Mouse (Mus musculus) megakaryocyte, embryonic 14.5 days (primary cell): Measurements from ENCODE around the gene Hist2h2ac. TPM values are rescaled to one million over a fixed set of nuclear protein-coding genes. Genes with fewer than 3 reads are reported as not detected.

Source experiments
- H3K27me3 ChIP-seq: replicated peaks from 2 replicates; pipeline ENCODE3; 2012; ENCODE audit warnings: inconsistent platforms
- H3K36me3 ChIP-seq: replicated peaks from 2 replicates; pipeline ENCODE3; 2012; ENCODE audit warnings: low read length, inconsistent platforms, mixed read lengths
- H3K4me1 ChIP-seq: 2 replicates; pipeline ENCODE4 v1.6.1; 2012; ENCODE audit warnings: inconsistent platforms
- H3K4me3 ChIP-seq: replicated peaks from 2 replicates; pipeline ENCODE3; 2012; ENCODE audit warnings: moderate library complexity, mild to moderate bottlenecking, inconsistent platforms
- H3K9me3 ChIP-seq: 2 replicates; pipeline ENCODE4 v1.6.1; 2012; ENCODE audit warnings: inconsistent platforms
- FLI1 ChIP-seq: IDR thresholded peaks from 2 replicates; pipeline ENCODE4 v1.6.1; 2012; ENCODE audit warnings: low read length, inconsistent platforms, mixed read lengths
- GATA1 ChIP-seq: IDR thresholded peaks from 3 replicates; pipeline ENCODE4 v1.6.1; 2012; ENCODE audit warnings: mixed read lengths, low read length, inconsistent platforms, borderline replicate concordance
- polyA plus RNA-seq: library from polyadenylated mRNA; stranded (reverse); fragments of >175 nt; gene quantifications from 2 replicates; pipeline ENCODE4 v1.2.3, GENCODE M21; 2012; ENCODE audit warnings: low replicate concordance; ENCODE audit not compliant: insufficient read depth

Gene Hist2h2ac
- polyA plus RNA-seq, 1 experiment = 15.1 TPM

GRCm38 (mm10) chr3:96198181-96198580 is 22.5 kb downstream of the Hist2h2ac start:
- Histone ChIP-seq H3K27me3 (peaks cover 4% of the 10 kb centered on the region), H3K4me3 (peak overlapping the region; percentile 94), H3K4me1 (peaks cover 51% of the 10 kb centered on the region), H3K9me3 (peaks cover 5% of the 10 kb centered on the region; the same call in 1 of the 2 replicates), H3K36me3 (peaks cover 22% of the 10 kb centered on the region)
- no peak for TF ChIP-seq GATA1
- no peak for TF ChIP-seq FLI1

DNA sequence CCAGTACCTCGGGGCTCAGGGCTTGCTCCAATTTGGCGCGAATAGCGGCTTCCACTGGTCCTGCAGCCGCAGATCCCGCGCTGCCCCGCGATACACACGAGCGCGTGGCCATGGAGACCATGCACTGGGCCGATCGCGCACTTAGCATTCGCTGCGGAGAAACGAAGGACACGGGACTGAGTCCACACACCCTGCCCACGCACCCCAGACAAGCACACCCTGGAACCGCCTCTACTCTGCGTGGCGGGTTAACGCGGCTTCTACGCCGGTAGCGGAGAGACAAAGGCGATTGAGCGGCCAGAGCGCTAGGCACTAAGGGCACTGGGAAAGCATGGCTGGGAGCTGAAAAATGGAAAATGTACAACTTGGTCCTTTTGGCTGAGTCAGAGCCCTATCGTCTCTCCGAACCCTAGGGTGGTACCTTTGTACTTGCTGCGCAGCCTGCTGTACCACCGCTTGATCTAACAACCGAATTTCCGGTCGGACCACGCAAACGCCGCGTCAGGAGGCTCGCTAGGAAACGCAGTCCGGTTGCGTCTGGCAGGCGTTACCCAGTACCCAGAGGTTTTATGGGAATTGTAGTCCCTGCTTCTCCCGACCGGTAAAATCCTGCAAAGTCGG is 23.4 kb downstream of the Hist2h2ac start:
- Histone ChIP-seq H3K9me3 (peaks cover 5% of the 10 kb centered on the region; the same call in 1 of the 2 replicates), H3K36me3 (peaks cover 27% of the 10 kb centered on the region), H3K4me3 (peak overlapping the region; percentile 94), H3K27me3 (peaks cover 8% of the 10 kb centered on the region), H3K4me1 (peaks cover 60% of the 10 kb centered on the region)
- 0 out of 2 replicates have a peak, but pooled peaks have one; percentile 28 for TF ChIP-seq FLI1
- no peak for TF ChIP-seq GATA1

DNA sequence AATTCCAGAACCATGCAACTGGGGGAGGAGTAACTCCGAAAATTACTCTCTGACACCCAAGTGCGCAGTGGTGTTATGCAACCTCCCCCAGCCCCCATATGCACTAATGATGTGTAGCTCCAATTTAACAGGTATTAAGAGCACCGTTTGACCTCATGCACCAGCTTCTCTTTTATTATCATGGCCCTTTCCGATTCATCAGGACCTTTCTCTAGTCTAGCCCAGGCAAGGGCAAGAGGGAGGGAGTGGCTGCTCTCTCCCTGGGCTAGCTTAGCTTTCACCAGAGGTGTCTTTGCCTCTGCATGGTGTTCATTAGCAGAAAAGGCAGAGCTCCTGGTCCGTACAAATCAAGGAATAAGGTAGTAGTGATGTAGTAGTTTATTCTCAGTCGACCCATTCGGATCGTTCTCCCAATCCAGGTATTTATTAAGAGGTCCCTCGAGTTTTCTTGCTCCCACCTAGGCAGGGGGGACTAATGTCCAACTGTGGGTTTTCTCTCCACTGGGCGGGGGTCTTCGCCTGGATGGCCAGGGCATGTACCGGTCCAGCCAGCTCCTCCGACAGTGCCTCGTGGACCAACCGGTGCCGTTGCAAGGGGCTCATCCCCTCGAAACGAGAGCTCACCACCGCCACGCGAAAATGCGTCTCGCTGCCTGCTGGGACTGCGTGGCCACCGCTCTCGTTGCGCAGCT is 24.1 kb downstream of the Hist2h2ac start:
- Histone ChIP-seq H3K27me3 (peaks cover 8% of the 10 kb centered on the region), H3K36me3 (peaks cover 29% of the 10 kb centered on the region), H3K9me3 (peaks cover 5% of the 10 kb centered on the region; the same call in 1 of the 2 replicates), H3K4me3 (peak overlapping the region; percentile 94), H3K4me1 (peaks cover 65% of the 10 kb centered on the region)
- TF ChIP-seq FLI1 (no peak), GATA1 (no peak)

DNA sequence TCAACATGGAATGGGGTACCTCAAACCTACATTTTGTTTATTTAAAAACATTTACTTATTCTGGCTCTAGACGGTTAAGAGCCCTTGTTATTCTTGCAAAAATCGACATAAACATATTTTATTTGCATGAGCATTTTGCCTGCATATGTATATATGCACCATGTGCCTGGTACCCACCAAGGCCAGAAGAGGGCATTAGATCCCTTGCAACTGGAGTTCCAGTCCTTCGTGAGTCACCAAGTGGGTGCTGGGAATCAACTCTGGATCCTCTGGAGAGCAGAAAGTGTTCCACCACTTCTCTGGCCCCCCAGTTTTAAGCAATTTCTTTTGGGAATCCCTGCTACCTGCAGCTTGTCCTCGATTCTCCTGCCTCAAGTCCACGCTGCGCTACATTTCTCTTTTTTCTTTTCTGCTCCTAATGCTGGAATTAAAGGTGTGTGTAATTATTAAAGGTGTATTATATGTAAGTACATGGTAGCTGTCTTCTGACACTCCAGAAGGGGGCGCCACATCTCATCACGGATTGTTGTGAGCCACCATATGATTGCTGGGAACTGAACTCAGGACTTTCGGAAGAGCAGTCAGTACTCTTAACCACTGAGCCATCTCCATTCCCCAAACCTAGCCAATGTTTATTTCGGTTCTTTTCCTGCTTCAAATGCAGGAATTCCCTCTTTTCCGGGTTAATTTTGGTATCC is 24.9 kb downstream of the Hist2h2ac start:
- no peak overlapping the region for H3K4me3 ChIP-seq
- peaks cover 69% of the 10 kb centered on the region for H3K4me1 ChIP-seq
- peaks cover 8% of the 10 kb centered on the region for H3K27me3 ChIP-seq
- H3K36me3 ChIP-seq = peaks cover 30% of the 10 kb centered on the region
- H3K9me3 ChIP-seq = peaks cover 5% of the 10 kb centered on the region; the same call in 1 of the 2 replicates
- TF ChIP-seq GATA1 = no peak
- TF ChIP-seq FLI1 = no peak

GRCm38 (mm10) chr3:96194966-96195365 is 25.7 kb downstream of the Hist2h2ac start:
- H3K4me1 ChIP-seq = peaks cover 75% of the 10 kb centered on the region
- H3K9me3 ChIP-seq = peaks cover 5% of the 10 kb centered on the region; the same call in 1 of the 2 replicates
- TF ChIP-seq FLI1 (no peak), GATA1 (no peak)
- no peak overlapping the region for H3K4me3 ChIP-seq
- H3K27me3 ChIP-seq = peaks cover 8% of the 10 kb centered on the region
- peaks cover 38% of the 10 kb centered on the region for H3K36me3 ChIP-seq

GRCm38 (mm10) chr3:96192977-96193376 is 27.7 kb downstream of the Hist2h2ac start:
- Histone ChIP-seq H3K27me3 (peaks cover 8% of the 10 kb centered on the region), H3K4me3 (no peak overlapping the region), H3K9me3 (peaks cover 5% of the 10 kb centered on the region; the same call in 1 of the 2 replicates), H3K4me1 (peaks cover 70% of the 10 kb centered on the region), H3K36me3 (peaks cover 45% of the 10 kb centered on the region)
- TF ChIP-seq FLI1 = no peak
- TF ChIP-seq GATA1 = no peak

- Histone ChIP-seq H3K36me3 (peaks cover 18% of the 10 kb centered on the region), H3K4me3 (peak overlapping the region; percentile 46), H3K4me1 (peaks cover 53% of the 10 kb centered on the region), H3K27me3 (peaks cover 7% of the 10 kb centered on the region), H3K9me3 (no peaks in the 10 kb centered on the region)
- TF ChIP-seq GATA1 (no peak), FLI1 (no peak)
These were observed 38.3 kb downstream of the Hist2h2ac start for GRCm38 (mm10) chr3:96182382-96182776.

GRCm38 (mm10) chr3:96181510-96182381 is 38.9 kb downstream of the Hist2h2ac start:
- TF ChIP-seq FLI1 = no peak
- no peak for TF ChIP-seq GATA1
- Histone ChIP-seq H3K4me3 (peak overlapping the region; percentile 92), H3K4me1 (peaks cover 53% of the 10 kb centered on the region), H3K27me3 (peaks cover 7% of the 10 kb centered on the region), H3K36me3 (peaks cover 22% of the 10 kb centered on the region), H3K9me3 (no peaks in the 10 kb centered on the region)
